Mouse (Mus musculus) right cerebral cortex, adult 2 months (tissue): Measurements from ENCODE around the gene Slc25a11.
A peak's percentile ranks its signal among the peaks of the same experiment; 100 is the strongest.

Experiments
- DNase-seq, 2 experiments: peaks; one replicate each; pipeline ENCODE4 v3.0.0; 2021 to 2022; ENCODE audit warnings: low spot score in 2 of 2

Slc25a11 gene

DNA sequence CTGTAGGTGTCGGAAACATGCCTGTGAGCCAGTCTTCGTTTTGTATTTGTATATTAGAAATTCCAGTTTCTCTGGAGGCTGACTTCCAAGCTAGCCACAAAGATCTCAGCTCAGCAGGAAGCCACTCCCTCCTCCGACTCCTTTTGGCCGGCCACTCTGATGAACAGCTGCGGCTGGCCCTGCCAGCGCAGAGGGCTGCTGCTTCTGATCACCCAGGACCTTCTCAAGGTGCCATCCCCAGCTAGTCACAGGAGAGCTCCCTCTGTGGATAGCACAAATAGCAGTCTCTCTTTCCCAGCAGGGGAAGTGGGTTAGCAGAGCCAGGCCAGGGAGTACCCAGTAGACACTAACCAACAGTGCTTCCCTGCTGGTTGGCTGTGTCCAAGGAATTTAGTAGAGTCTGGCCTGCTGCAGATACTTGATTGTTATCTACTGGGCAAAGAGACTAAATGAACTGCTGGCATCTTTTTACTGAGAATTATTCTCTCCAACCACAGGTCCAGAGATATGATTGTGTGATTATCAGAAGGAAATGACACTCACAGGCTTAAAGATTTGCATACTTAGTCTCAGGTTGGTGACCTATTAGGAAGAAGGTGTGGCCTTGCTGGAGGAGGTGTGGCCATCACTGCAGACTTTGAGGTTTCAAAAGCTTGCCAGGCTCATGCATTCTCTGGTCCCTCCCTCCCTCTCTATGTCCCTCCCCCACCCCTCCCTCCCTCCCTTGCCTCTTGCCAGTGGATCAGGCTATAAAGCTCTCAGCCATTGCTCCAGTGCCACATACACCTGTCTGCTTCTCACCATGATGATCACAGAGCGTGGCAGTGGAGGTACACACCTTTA, 25.1 kb downstream of the Slc25a11 start:
- DNase-seq = no peak

DNA sequence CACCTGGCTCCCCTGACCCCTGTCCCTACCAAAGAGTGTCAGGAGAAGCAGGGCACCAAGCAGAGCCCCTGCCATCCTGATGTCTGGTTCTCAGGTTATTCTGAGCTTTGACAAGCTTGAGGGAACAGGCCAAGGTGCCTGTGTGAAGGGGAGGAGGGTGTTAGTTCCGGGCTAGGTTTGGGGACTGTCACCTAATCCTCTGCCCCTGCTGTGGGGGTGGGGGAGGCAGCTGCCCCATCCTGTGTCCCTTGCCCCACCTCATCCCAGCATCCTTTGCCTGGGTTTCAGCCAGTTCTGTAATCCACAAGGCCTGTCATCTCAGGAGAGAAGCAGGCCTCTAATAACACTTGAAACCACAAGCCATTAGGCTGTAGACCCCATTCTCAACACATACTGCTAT, 28.2 kb downstream of the Slc25a11 start, which contains the start of gene Chrne:
Gene Chrne (minus strand): TSS at position 116 of the 400 bp plus-strand sequence.
- DNase-seq = no peak

DNA sequence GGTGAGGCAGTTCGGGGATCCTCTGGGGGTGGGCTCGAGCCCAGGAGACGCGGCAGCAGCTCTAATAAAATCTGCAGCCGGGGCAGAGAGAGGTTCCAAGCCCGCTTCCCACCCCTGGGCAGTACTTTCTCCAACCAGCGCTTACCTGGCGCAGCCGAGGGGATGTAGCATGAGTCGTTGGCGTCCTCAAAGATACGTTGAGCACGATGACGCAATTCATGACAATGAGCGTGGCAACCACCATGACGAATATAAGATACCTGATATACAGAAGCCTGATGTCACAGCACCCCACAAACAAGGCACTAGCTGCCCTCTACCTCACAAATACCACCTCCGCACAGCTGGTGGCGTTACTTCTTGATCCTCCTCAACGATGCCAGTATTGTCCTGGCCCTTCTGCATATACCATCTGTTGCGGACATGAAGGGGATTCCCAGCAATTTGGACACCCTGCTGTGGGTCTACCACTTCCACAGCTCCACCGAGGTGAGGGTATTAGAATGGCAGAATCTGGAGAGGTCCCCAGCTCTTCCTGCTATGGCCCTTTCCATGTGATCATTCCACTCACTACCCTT, 31.7 kb downstream of the Slc25a11 start, which contains the start of gene 4930544D05Rik:
Gene 4930544D05Rik (plus strand): TSS at position 333 of the 578 bp plus-strand sequence.
- DNase-seq = peak in 1 of 2 experiments; percentile 17

DNA sequence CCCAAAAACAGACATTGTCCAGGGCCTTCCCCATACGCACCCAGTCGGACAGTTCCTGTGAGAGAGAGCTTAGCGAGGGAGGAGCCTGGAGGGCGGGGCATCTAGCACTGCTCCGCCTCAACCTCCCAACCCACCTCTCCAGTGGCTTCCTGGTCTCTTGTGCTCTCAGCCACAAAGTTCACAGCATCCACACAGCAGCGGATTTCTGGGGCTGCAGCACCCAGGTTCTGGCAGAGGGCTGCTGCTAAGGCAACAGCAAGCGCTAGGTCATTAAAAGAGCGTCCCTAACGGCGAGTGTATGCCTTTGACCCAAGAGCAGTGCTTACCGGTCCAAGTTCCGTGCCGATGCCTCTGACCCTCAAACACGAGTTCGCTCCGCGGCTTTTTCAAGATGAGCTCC, 32.2 kb downstream of the Slc25a11 start:
- DNase-seq = peak in 1 of 2 experiments; percentile 23

DNA sequence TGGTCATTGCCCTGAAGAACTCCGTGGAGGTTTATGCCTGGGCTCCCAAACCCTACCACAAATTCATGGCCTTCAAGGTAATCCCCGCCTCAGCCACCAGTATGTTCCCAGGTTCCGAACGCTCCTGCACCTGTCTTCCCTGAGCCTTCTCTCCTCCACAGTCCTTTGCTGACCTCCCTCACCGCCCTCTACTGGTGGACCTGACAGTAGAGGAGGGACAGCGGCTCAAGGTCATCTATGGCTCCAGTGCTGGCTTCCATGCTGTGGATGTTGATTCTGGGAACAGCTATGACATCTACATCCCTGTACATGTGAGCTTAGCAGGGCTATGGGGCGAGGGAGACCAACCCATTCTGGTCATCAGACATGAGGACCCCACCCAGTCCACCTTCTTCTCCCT, 34.8 kb downstream of the Slc25a11 start:
- DNase-seq = no peak

DNA sequence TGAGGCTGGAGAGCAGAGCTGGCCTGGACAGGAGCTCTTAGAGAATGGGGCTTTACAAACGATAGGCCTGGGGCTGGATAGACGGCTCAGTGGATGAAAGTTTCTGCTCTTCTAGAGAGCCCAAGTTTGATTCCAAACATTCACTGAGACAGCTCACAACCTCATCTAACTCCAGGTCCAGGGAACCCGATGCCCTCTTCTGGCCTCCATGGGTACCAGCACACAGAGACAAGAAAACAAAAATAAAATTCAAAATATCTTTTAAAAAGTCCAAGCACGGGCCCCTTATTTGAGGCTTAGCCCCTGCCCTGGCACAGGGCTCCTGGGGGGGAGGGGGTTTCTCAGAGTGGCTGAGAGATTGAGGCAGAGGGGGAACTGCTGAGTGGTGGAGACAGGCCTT, 36.5 kb downstream of the Slc25a11 start:
- no peak for DNase-seq

DNA sequence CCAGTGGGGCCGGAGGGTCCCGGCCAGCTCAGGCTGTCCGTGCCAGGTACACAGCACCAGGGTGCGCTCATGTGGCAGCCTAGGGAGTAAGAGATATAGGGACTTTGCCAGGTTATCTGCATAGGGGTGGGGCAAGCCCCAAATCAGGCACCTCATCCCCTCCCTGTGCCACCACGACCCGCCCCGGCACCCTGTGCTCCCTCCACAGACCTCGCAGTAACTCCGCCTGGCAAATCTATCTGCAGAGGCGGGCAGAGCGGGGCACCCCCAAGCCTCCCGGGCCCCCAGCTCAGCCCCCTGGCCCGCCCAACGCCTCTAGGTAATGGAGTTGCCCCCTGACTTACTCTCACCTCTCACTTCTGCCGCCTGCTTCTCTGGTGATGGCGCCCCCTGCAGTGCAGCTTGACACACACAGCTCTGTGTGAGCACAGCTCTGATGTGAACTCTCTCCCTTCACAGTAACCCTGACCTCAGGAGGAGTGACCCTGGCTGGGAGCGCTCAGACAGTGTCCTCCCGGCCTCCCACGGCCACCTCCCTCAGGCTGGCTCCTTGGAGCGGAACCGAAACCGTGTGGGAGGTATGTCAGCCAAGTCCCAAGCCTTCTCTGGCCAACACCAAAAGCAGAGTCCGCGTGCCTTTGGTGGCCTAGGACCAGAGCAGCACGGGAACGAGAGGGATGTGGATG, 38.8 kb downstream of the Slc25a11 start:
- DNase-seq = no peak

DNA sequence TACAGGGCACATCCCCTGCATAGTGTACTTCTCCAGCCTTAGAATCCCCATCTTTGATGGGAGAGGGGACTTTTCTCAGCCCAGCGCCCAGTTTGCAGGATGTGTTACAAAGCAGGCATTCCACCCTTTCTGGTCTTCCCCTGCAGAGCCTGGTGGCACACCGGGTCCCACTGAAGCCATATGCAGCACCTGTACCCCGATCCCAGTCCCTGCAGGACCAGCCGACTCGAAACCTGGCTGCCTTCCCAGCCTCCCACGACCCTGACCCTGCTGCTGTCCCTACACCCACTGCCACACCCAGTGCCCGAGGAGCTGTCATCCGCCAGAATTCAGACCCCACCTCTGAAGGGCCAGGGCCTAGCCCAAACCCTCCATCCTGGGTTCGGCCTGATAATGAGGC, 39.7 kb downstream of the Slc25a11 start:
- DNase-seq = no peak

DNA sequence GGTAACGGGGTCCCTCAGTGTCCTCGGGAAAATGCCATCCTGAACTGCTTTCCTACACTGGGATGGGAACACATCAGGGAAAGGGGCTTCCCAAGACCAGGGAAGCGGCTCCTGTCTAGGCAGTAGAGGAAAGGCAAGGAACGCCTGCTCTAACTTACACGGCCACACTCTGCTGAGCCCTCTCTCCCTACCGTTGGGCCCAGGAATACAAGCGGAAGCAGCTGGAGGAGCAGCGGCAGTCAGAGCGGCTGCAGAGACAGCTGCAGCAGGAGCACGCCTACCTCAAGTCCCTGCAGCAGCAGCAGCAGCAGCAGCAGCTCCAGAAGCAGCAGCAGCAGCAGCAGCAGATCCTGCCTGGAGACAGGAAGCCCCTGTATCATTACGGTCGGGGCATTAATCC, 40.6 kb downstream of the Slc25a11 start:
- no peak for DNase-seq

DNA sequence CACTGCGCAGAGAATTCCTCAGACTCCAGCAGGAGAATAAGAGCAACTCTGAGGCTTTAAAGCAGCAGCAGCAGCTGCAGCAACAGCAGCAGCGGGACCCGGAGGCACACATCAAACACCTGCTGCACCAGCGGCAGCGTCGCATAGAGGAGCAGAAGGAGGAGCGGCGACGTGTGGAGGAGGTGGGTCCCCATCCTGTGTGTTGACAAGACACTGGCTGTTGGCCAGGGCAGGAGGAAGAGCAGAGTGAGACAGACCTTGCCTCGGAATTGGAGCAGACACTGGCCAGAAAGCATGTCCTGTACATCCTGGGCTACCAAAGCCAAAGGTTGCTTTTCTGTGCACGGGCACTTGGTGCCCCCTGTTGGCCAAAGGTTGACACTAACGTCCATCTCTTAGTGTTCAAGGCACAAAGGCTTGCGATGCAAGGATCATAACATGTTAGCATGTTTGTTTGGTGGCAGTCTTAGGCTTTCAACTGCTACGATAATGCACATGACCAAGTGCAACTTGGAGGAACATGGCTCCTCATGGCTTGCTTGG, 42.2 kb downstream of the Slc25a11 start:
- DNase-seq = peak; percentile 64 to 80

DNA sequence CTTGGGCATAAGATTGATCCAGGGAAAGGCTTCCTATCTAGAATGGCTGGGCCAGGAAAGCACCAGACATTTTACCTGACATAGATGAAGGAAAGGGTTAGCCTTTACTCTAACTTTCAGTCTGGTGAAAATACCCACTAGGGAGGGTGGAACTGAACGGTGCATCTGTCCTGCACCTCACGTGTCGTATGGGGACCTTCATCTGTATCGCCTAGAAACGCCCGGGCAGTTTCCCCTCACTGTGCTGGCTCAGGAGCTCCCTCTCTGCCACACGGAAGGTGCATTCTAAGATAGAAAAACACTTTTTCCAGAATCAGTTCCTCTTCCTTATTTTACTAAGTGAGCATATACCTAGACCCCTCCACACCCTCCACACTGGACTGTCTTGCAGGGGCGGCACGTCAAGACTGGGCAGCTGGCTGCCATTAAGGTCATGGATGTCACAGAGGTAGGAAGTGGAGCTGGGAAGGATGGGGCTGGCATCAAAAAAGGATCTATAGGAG, 48.8 kb downstream of the Slc25a11 start:
- DNase-seq = no peak

DNA sequence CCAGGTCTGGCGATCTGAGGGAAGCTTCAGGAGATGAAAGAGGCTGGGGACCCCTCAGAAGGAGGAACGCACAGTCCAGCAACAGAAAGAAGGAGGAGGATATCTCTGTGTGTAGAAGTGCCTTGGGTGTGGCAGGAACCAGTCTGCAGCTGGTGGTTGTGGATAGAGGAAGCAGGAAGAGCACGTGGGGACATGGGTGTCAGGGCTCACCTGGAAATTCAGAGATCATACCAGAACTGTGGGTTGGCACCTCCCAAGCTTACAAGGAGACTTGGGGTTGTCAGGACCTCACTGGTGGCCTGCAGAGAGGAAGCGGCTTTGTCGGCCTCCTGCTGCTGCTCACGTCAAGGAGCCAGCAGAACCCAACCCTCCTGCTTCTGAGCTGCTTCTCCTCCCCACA, 50.0 kb downstream of the Slc25a11 start:
- DNase-seq = no peak

DNA sequence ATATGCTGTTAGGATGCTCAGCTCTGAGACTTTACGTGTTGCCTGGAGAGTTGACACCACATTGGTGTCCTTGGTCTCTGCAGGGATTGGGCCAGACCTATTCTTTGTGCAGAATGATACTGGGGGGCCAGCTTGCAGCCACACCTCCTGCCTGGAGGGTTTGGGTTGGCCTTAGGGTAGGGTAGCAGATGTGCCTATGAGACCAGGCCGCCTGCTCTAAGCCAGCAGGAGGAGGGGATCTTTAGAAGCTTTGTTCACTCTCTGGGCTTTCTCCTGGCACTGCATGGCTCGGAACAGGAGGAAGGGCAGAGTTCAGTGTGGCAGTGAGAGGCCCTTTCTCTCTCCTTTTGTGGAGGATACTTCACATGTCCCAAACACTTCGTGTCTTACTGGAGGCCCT, 51.2 kb downstream of the Slc25a11 start:
- DNase-seq = no peak

DNA sequence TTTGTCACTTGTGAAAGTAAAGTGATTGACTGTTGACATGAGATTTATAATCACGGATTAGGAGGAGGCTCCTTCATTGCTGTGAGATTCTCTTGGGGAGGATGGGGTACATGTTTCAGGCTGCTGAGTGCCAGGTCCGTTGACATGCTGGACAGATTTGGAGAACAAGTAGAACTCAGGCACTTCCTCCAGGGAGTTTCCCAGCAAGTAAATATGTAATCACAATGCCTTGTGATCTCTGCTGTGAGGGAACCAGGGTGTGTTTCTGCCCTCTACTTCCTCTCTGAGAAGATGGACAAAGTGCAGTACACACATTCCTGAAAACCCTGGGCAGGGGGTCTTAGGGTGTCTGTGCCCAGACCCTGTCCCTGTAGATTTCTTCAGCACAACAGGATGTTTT, 51.6 kb downstream of the Slc25a11 start:
- no peak for DNase-seq

DNA sequence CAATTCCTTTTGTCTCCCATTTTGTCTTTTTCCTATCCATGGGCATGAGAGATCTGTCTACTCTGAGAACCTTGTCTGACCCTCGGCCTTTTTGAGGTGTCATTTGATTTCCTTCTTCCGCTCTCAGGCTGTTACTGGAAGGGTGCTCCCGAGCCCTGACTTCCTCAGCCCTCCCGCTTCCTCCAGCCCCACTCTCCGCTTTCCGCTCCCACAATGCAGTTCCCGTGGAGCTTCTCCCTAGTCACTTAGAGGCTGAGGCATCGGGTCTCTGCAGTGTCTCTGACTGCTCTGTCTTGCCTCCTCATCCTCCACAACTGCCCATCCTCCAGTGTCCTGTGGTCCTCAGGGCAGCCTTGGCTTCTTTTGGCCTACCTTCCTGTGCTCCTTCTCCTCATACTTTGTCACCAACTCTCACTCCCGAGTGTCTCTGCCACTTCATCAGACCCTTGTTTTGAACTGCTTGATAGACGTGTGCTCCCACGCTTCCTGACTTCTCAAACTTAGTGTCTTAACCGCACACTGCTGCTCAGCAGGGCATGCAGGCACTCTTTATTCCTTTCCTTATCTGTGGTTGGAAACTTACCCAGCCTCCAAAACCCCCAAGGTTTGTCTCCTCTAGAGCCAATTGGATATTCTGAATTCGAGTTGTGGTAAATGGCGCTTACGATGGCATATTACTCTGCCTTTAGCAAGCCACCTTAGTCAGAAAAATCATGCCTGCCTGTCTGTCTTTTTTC, 52.9 kb downstream of the Slc25a11 start:
- DNase-seq = no peak
